Mouse (Mus musculus) ZHBTc4 (cell line): Measurements from ENCODE around the gene Ndst2.
A peak's percentile ranks its signal among the peaks of the same experiment; 100 is the strongest.

ENCODE experiments used
- DNase-seq: peaks from one replicate; pipeline ENCODE4 v3.0.0-alpha.2; 2011; ENCODE audit warnings: low read depth, low spot score

The Ndst2 gene

DNA sequence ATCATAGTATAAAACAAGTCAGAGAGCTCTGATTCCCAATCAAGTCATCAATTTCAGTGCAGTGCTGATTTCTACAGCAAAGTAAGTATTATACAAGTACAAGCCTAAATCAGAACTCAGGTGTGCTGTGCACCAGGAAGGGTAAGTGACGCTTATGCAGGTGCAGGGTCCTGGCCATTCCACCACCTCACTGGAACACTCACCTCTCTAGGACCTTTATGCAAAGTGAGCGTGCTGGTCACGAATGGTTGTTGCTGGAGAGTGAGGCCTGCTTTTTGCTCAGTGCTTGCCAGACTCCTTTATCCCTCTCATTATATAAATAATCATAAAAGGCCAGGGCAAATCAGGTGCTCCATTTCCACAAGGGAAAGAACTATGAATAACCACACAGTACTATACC is 34.0 kb downstream of the Ndst2 start:
- no peak for DNase-seq

DNA sequence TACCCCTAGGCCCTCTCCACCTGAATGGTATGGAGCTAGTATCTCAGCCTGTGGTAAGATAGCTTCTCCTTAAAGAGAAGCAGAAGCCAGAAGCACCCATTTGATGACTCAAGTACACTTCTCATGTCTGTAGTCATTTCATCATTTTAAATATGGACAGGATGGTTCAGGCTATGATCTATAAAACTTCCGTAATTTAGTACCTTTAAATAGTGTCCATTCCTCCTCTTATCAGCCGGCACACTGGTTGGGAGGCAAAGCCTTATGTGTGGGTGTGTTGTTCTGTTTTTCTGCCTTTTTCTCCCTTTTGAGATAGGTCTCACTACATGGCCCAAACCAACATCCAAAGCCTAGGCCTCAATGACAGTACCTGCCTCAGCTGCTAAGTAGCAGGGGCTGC is 35.8 kb downstream of the Ndst2 start:
- DNase-seq: no peak

- peak; percentile 39 for DNase-seq
Measured at GRCm38 (mm10) chr14:20696986-20697385, 37.4 kb downstream of the Ndst2 start.

- DNase-seq: peak; percentile 29
Measured at GRCm38 (mm10) chr14:20695761-20696520, 38.4 kb downstream of the Ndst2 start.

DNA sequence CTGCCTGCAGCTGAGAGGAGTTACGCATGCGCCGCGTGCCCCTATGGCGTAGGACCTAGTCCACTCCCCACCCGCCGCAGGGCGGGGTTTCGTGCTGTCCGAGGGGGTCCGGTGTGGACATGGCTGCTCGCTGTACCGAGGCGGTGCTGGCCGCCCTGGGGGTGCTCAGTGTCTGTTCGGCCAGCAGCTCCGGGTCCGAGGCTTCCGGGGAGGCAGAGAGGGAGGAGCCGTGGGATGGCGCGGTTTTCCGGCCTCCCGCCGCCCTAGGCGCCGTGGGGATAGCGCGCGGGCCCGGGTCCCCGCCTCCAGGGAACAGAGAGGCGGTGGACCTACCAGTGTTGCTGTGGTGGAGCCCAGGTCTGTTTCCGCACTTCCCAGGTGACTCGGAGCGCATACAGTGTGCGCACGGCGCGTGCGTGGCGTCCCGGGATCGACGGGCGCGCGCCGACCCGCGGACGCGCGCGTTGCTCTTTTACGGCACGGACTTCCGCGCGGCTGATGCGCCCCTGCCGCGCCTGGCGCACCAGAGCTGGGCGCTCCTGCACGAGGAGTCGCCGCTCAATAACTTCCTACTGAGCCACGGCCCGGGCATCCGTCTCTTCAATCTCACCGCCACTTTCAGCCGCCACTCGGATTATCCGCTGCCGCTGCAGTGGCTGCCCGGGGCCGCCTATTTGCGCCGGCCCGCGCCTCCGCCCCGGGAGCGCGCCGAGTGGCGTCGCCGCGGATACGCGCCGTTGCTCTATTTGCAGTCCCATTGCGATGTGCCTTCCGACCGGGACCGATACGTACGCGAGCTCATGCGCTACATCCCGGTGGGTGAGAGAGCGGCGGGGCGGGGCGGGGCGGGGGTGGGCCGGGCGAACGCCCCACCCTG is 39.2 kb downstream of the Ndst2 start, which contains the start of gene Fut11:
Fut11 (plus strand) TSS at position 85 of the 877 bp plus-strand sequence.
- DNase-seq: peak; percentile 95

DNA sequence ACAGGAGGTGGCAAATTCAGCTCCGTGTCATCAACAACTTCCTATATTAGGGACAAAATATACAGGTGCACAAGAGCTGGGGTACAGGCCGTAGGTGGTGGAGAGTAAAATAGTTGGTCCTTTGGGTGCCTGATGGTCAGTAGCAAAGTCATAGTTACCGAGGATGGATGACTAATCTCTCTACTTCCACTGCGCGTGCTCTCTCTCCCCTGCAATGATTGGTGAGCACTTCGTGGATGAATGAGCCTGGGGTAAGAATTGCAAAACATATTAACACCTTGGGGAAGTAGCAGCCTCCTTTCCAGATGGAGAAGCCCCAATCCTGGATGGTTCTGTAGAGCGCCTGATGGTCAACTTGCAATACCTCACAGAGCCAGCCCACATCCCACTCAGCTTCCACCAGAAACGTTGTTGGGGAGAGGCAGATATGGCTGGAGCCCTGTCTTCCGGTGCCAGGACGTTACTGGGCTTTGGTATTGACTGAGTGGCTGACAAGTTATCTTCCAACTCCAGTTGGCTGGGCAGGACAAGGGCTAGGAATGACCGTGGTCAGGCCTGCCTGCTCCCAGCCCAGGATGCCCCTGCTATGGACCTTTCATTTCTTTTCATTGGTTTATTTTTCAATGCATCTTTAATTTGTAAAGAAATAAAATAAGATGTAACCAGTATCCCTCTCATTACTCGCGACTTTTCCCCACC is 40.0 kb downstream of the Ndst2 start:
- peak; percentile 15 for DNase-seq

GRCm38 (mm10) chr14:20693589-20694101 is 40.7 kb downstream of the Ndst2 start:
- no peak for DNase-seq

DNA sequence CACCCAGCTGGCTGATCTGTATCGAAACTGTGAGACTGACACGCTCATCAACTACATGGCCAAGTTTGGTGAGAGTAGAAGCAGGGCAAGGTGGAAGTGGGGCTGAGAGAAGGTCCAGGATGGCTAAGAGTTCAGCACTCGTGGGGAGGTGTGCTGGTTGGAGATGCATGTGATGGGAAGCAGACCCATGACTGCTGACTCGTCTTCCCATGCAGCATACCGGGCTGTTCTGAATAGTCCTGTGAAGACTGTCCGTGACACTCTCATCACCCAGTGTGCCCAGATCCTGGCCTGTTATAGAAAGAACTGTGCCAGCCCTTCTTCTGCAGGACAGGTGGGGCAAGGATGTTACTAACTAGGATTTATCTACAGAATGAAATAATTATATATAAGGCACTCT is 42.6 kb downstream of the Ndst2 start:
- no peak for DNase-seq

GRCm38 (mm10) chr14:20689009-20689408 is 45.4 kb downstream of the Ndst2 start:
- DNase-seq: no peak

DNA sequence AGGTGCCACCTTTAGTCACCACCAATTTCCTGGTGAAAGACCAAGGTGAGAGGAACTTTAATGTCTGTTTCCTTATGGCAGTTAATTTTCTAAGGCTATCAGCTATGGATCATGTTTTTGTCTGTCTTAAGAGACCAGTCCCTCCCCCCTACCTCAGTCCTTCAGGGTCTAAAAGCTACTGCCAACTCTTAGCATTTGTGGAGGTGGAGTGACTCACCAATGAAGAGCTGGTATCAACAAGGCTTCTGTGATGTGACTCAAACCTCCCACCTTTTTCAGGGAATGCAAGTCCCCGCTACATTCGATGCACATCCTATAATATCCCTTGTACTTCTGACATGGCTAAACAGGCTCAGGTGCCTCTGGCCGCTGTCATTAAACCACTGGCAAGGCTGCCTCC is 47.8 kb downstream of the Ndst2 start:
- DNase-seq: no peak

GRCm38 (mm10) chr14:20682498-20682897 is 51.9 kb downstream of the Ndst2 start:
- DNase-seq: peak; percentile 53

GRCm38 (mm10) chr14:20681742-20682141 is 52.6 kb downstream of the Ndst2 start:
- DNase-seq: no peak

- no peak for DNase-seq
Measured at GRCm38 (mm10) chr14:20677906-20678305, 56.5 kb downstream of the Ndst2 start.

GRCm38 (mm10) chr14:20674064-20674833 is 60.1 kb downstream of the Ndst2 start, which contains the start of gene Sec24c:
Sec24c (plus strand) TSS chr14:20674308.
- DNase-seq: peak; percentile 99

DNA sequence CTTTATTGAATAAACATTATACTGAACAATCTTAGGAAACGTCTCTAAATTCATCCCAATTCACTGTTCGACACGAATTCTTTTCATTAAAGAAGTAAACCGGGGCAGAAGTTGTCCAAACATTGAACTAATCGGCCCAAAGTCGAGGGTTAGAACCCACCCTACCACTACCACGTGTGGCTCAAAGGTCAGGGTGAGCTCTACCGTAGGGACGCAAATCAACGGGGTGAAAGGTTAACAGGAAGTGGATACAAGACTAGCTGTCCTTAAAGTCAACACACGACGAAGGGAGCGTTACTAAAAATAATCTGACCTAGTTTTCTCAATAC is 60.7 kb downstream of the Ndst2 start:
- no peak for DNase-seq
